Mouse (Mus musculus) liver, embryonic 13.5 days (tissue): Measurements from ENCODE around the gene Olfr69. TPM values are rescaled to one million over a fixed set of nuclear protein-coding genes. Genes with fewer than 3 reads are reported as not detected.
A peak's percentile ranks its signal among the peaks of the same experiment; 100 is the strongest.
"Not testable (repeated sequence)": the region's sequence is repeated elsewhere in the genome, so short reads cannot be mapped to it uniquely, and the experiment has no call there.

Experiments used
- ATAC-seq: fragments of 200-750 bp; cut with Nextera tagmentation; 2 replicates; pipeline ENCODE4 v1.8.0; 2017; ENCODE audit warnings: low read depth, mild to moderate bottlenecking, moderate number of reproducible peaks, moderate library complexity
- DNase-seq: peaks from one replicate; pipeline ENCODE4 v3.0.0; 2022
- H3K27ac ChIP-seq: fragments of 300-500 bp; sonication (generic); 2 replicates; pipeline ENCODE4 v1.5.1; 2015; ENCODE audit warnings: moderate library complexity, mild to moderate bottlenecking, inconsistent platforms
- H3K27me3 ChIP-seq: fragments of 300-500 bp; sonication (generic); 2 replicates; pipeline ENCODE4 v1.6.1; 2015; ENCODE audit warnings: mild to moderate bottlenecking, inconsistent platforms
- H3K36me3 ChIP-seq: fragments of 300-500 bp; sonication (generic); 2 replicates; pipeline ENCODE4 v1.6.1; 2015; ENCODE audit warnings: mild to moderate bottlenecking, inconsistent platforms
- H3K4me1 ChIP-seq: fragments of 300-500 bp; sonication (generic); replicated peaks from 2 replicates; pipeline ENCODE4 v1.6.1; 2015; ENCODE audit warnings: inconsistent platforms
- H3K4me2 ChIP-seq: fragments of 300-500 bp; sonication (generic); 2 replicates; pipeline ENCODE4 v1.6.1; 2015; ENCODE audit warnings: inconsistent platforms, mild to moderate bottlenecking, moderate library complexity
- H3K4me3 ChIP-seq: fragments of 300-500 bp; sonication (generic); replicated peaks from 2 replicates; pipeline ENCODE4 v1.5.1; 2015; ENCODE audit warnings: mild to moderate bottlenecking, inconsistent platforms
- H3K9ac ChIP-seq: fragments of 300-500 bp; sonication (generic); 2 replicates; pipeline ENCODE4 v1.6.1; 2015; ENCODE audit warnings: mild to moderate bottlenecking, inconsistent platforms
- H3K9me3 ChIP-seq: fragments of 300-500 bp; sonication (generic); replicated peaks from 2 replicates; pipeline ENCODE4 v1.6.1; 2016; ENCODE audit warnings: inconsistent platforms
- WGBS: fragments of 180-500 bp; shearing (Covaris S2); methylation state at CpG from one replicate; pipeline ENCODE4 v1.1.7; 2015; ENCODE audit not compliant: insufficient replicate concordance; 5-methylcytosine and 5-hydroxymethylcytosine counted together
- polyA plus RNA-seq: library from polyadenylated mRNA; unstranded; fragments of >200 nt; fragmentation: Nextera tagmentation; extraction: Ambion mirVana; gene quantifications from 2 replicates; pipeline ENCODE4 v1.2.1, GENCODE M21; 2015

Gene Olfr69
- polyA plus RNA-seq: not detected in 2 replicates

DNA sequence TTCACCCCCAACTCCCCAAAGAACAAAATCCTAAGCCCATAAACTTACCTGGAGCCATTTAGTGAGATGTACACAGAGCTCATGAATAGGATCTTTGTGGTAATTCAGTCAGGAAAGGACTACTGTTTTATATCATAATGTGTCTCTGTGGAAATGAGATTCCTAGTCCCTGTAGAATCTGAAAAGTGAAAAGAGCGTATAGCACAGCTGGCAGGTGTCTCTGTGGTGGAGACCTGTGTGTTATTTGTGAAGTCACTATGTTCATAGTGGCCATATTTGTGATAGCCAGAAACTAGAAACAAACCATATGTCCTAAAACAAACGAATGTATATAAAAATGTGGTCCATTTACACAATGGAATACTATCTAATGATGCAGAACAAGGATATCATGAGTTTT lies at the start of gene Olfr69:
Olfr69 (minus strand) TSS at position 101 of the 400 bp plus-strand sequence.
- H3K27me3 ChIP-seq: no peaks in the 10 kb centered on the region
- H3K9me3 ChIP-seq: no peaks in the 10 kb centered on the region
- no peak for DNase-seq
- ATAC-seq: no peak
- no peak within 1 kb of the TSS for H3K4me2 ChIP-seq
- H3K9ac ChIP-seq: no peak within 1 kb of the TSS
- H3K4me3 ChIP-seq: no peak within 1 kb of the TSS
- 64% methylated on average over 2 of the region's 2 CpGs for WGBS
- no peaks in the 10 kb centered on the region; the same call in 1 of the 2 replicates for H3K4me1 ChIP-seq
- H3K27ac ChIP-seq: no peak within 1 kb of the TSS
- no peaks in the 10 kb centered on the region for H3K36me3 ChIP-seq

GRCm38 (mm10) chr7:103815085-103815484 lies 43.7 kb upstream of the Olfr69 start:
- peak overlapping the region; percentile 69 for H3K4me2 ChIP-seq

GRCm38 (mm10) chr7:103813766-103814165 lies 42.4 kb upstream of the Olfr69 start, which contains the start of gene Hbb-bt:
Hbb-bt (minus strand) TSS chr7:103813996.
- peak within 1 kb of the TSS; percentile 97 for H3K27ac ChIP-seq
- WGBS: 42% methylated on average over 3 of the region's 3 CpGs

More at GRCm38 (mm10) chr7:103815085-103815484, 43.7 kb upstream of the Olfr69 start:
- peak overlapping the region; percentile 97 for H3K27ac ChIP-seq
- ATAC-seq, H3K27me3 ChIP-seq, DNase-seq, H3K36me3 ChIP-seq, H3K9me3 ChIP-seq: not testable (repeated sequence)
- H3K4me1 ChIP-seq: peaks cover 13% of the 10 kb centered on the region
- 57% methylated on average over 1 of the region's 2 CpGs for WGBS
- peak overlapping the region; percentile 45 for H3K4me3 ChIP-seq
- peak overlapping the region; percentile 71 for H3K9ac ChIP-seq

DNA sequence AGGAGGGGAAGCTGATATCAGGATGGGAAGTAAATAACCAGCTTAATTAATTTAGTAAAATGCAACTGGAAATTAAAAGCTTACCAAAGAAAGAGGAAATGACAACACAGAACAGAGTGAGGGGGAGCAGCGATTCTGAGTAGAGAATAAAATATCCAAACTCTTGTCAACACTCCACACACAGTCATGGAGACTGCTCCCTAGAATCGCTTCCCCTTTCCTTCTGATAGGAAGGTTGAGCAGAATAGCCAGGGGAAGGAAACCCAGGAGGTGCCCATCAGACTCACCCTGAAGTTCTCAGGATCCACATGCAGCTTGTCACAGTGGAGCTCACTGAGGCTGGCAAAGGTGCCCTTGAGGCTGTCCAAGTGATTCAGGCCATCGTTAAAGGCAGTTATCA lies 41.8 kb upstream of the Olfr69 start:
- not testable (repeated sequence) for DNase-seq, H3K9me3 ChIP-seq, H3K9ac ChIP-seq, ATAC-seq, H3K27me3 ChIP-seq, H3K36me3 ChIP-seq
- peak overlapping the region; percentile 43; the same call in 1 of the 2 replicates for H3K4me2 ChIP-seq
- no CpG with 5 or more reads among the region's 3 CpGs for WGBS
- H3K27ac ChIP-seq: peak overlapping the region; percentile 96
- H3K4me1 ChIP-seq: peaks cover 29% of the 10 kb centered on the region
- H3K4me3 ChIP-seq: peak overlapping the region; percentile 60

More at GRCm38 (mm10) chr7:103813766-103814165, 42.4 kb upstream of the Olfr69 start, which contains the start of gene Hbb-bt:
- Histone ChIP-seq H3K4me1 (peaks cover 26% of the 10 kb centered on the region), H3K27me3 (no peaks in the 10 kb centered on the region), H3K4me3 (peak within 1 kb of the TSS; percentile 60), H3K9me3 (no peaks in the 10 kb centered on the region), H3K36me3 (no peaks in the 10 kb centered on the region), H3K4me2 (peak within 1 kb of the TSS; percentile 69), H3K9ac (peak within 1 kb of the TSS; percentile 77)
- no peak for DNase-seq
- ATAC-seq: peak; percentile 83

DNA sequence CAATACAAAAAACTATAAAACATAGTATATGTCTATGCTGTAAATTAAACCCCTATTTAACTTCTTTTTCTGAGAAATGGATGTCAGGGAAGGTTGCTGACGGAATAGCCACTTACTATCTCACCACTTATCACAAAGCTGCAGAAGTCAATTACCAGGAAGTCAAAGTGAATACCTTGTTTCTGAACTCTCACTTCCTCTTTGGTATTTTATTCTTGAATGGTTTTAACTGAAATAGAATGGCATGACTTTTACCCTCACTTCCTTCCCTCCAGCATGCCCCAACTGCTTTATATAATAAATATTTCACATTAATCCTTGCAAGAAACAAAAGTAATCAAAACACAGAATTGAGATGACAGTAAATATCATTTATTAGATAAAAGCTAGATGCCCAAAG lies 40.8 kb upstream of the Olfr69 start:
- peak overlapping the region; percentile 99 for H3K27ac ChIP-seq
- H3K4me3 ChIP-seq: peak overlapping the region; percentile 69
- ATAC-seq (no peak), DNase-seq (no peak)
- H3K9me3 ChIP-seq: no peaks in the 10 kb centered on the region
- H3K4me2 ChIP-seq: peak overlapping the region; percentile 63
- 4% methylated on average over 1 of the region's 1 CpGs for WGBS
- H3K4me1 ChIP-seq: peaks cover 38% of the 10 kb centered on the region
- H3K36me3 ChIP-seq: no peaks in the 10 kb centered on the region
- H3K27me3 ChIP-seq: no peaks in the 10 kb centered on the region
- peak overlapping the region; percentile 85 for H3K9ac ChIP-seq

GRCm38 (mm10) chr7:103811223-103811845 lies 39.9 kb upstream of the Olfr69 start:
- WGBS: 27% methylated on average over 1 of the region's 1 CpGs
- H3K27ac ChIP-seq: peak overlapping the region; percentile 97

DNA sequence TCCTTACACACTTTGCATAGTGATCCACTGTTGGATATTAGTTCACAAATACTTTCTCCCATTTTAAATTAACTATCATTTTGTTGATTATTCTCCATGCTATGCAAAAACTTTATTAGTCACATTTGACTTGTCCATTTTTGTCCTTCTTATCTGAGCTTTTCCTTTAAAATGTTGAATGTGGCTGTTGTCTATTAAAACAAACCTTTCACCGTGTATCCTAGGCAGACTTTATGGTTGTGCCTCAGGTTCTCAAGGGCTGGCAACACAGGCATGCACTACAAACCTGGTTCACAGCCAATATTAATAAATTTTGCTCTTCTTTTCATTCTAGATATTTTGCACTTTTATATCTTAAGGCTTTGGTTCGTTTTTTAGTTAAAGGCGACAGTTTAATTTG lies 39.4 kb upstream of the Olfr69 start:
- Histone ChIP-seq H3K4me3 (peak overlapping the region; percentile 51), H3K27ac (peak overlapping the region; percentile 97)

More at GRCm38 (mm10) chr7:103811223-103811845, 39.9 kb upstream of the Olfr69 start:
- Histone ChIP-seq H3K36me3 (no peaks in the 10 kb centered on the region), H3K27me3 (no peaks in the 10 kb centered on the region), H3K9me3 (no peaks in the 10 kb centered on the region), H3K9ac (peak overlapping the region; percentile 66), H3K4me3 (peak overlapping the region; percentile 51), H3K4me2 (peak overlapping the region; percentile 45), H3K4me1 (peaks cover 43% of the 10 kb centered on the region)
- peak; percentile 62 for ATAC-seq
- no peak for DNase-seq

DNA sequence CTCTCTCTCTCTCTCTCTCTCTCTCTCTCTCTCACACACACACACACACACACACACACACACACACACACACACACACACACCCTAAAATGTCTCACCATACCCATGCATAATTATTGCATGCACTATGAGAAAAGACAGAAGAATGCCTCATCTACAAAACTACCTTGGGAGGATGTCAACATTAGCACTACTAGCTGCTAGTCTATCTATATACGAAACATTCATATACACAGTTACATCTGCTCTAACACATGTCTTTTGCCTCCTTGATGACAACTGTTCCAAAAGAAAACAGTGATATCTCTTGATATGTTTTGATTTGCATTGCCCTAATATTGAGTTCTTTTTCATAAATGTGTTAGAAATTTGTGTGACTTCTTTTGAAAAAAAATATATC lies 38.9 kb upstream of the Olfr69 start:
- Histone ChIP-seq H3K9ac (peak overlapping the region; percentile 70), H3K4me2 (peak overlapping the region; percentile 60), H3K36me3 (no peaks in the 10 kb centered on the region), H3K4me1 (peaks cover 36% of the 10 kb centered on the region), H3K27ac (peak overlapping the region; percentile 97), H3K4me3 (peak overlapping the region; percentile 41), H3K9me3 (no peaks in the 10 kb centered on the region), H3K27me3 (no peaks in the 10 kb centered on the region)
- no peak for DNase-seq
- 41% methylated on average over 1 of the region's 1 CpGs for WGBS
- no peak for ATAC-seq

More for the DNA sequence above, 39.4 kb upstream of the Olfr69 start:
- H3K27me3 ChIP-seq: no peaks in the 10 kb centered on the region
- H3K36me3 ChIP-seq: no peaks in the 10 kb centered on the region
- 26% methylated on average over 3 of the region's 3 CpGs for WGBS
- peak overlapping the region; percentile 23; the same call in 1 of the 2 replicates for H3K4me2 ChIP-seq
- ATAC-seq (peak; percentile 21), DNase-seq (no peak)
- H3K9me3 ChIP-seq: no peaks in the 10 kb centered on the region
- peaks cover 39% of the 10 kb centered on the region for H3K4me1 ChIP-seq
- H3K9ac ChIP-seq: peak overlapping the region; percentile 30; the same call in 1 of the 2 replicates

DNA sequence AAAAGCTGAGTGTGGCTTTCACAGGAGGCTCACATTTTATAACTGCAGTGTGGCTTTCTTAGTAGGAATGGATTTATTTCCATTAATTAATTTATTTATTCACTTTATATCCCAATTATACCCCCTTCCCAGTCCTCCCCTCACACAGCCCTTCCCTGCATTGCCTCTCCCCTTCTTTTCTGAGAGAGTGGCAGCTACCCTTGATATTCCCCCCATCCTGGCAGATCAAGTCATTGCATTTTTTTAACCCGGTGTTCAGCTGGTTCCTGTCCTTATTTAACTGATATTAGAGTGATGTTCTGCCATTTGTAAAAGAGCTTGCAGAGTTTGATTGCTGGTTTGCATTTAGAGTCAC lies 38.4 kb upstream of the Olfr69 start:
- 20% methylated on average over 1 of the region's 1 CpGs for WGBS
- Histone ChIP-seq H3K4me2 (peak overlapping the region; percentile 60), H3K9me3 (no peaks in the 10 kb centered on the region), H3K4me1 (peaks cover 34% of the 10 kb centered on the region), H3K9ac (peak overlapping the region; percentile 70), H3K27ac (peak overlapping the region; percentile 97), H3K4me3 (peak overlapping the region; percentile 41), H3K36me3 (no peaks in the 10 kb centered on the region), H3K27me3 (no peaks in the 10 kb centered on the region)
- no peak for DNase-seq
- ATAC-seq: no peak

DNA sequence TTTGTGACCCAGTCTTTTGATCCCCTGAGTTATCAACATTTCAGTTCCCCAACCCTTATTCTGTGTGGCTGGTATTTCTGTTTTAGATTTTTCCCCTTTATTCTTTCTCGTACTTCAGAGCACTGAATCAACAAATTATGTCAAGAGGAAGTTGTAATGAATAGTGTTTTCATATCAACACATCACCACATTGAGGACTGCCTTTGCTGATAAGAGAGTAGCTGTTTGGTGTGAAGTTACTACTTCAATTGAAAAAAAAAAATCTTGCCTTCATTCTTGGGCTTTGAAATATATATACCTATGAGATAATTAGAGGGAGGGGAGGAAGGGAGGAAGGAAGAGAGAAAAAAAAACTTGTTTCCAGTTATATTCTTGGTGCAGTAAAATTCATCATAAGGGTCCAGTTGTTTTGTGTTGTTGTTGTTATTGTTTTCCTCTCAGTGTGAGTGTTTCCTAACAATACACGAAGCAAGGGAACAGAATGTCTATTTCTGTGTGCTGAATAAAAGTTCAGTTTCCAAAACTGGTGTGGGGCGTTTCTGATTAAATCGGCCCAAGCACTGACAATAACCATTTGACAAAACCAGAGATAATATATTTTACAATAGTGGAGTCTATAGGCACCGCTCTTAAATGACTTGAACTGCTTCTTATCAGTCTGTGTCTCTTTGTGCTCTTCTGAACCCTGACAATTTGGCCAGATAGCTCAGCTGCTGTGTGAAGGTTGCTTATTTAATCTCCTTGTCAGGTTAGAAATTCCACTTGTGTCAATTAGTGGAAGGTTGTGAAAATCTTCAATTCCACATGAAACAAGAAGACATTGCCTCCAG lies 37.8 kb upstream of the Olfr69 start:
- no peaks in the 10 kb centered on the region for H3K9me3 ChIP-seq
- peak overlapping the region; percentile 41 for H3K4me3 ChIP-seq
- H3K9ac ChIP-seq: peak overlapping the region; percentile 70
- H3K4me1 ChIP-seq: peaks cover 34% of the 10 kb centered on the region
- DNase-seq (no peak), ATAC-seq (no peak)
- H3K4me2 ChIP-seq: peak overlapping the region; percentile 60
- H3K27ac ChIP-seq: peak overlapping the region; percentile 97
- H3K36me3 ChIP-seq: no peaks in the 10 kb centered on the region
- H3K27me3 ChIP-seq: no peaks in the 10 kb centered on the region
- 7% methylated on average over 5 of the region's 5 CpGs for WGBS

DNA sequence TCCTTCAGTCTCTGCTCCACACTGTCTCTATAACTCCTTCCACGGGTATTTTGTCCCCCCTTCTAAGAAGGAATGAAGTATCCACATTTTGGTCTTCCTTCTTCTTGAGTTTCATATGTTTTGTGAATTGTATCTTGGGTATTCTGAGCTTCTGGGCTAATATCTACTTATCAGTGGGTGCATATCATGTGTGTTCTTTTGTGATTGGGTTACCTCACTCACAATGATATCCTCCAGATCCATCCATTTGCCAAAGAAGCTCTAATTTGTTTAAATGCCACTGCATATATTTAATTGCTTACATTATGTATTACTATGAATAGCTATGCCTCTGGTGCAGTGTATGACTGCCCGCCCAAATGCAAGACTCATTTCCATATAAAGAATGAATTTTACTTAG lies 36.7 kb upstream of the Olfr69 start:
- peak overlapping the region; percentile 68 for H3K9ac ChIP-seq

More for the DNA sequence above, 36.7 kb upstream of the Olfr69 start:
- ATAC-seq, H3K36me3 ChIP-seq, DNase-seq, H3K9me3 ChIP-seq, H3K27me3 ChIP-seq: not testable (repeated sequence)
- Histone ChIP-seq H3K4me2 (peak overlapping the region; percentile 39), H3K4me3 (peak overlapping the region; percentile 8; the same call in 1 of the 2 replicates), H3K4me1 (peaks cover 34% of the 10 kb centered on the region), H3K27ac (peak overlapping the region; percentile 97)
- 34% methylated on average over 2 of the region's 2 CpGs for WGBS
